Mouse (Mus musculus): ENCODE results near the gene Gpr142. TPM values are rescaled to one million over a fixed set of nuclear protein-coding genes. Genes with fewer than 3 reads are reported as not detected.

The Gpr142 gene
- not detected in 2 replicates for polyA plus RNA-seq (2015; fragmentation: Nextera tagmentation; extraction: Ambion mirVana)

GRCm38 (mm10) chr11:114798624-114799023 is at the start of gene Gpr142:
Gene Gpr142, plus strand, starts transcription at chr11:114798924.

GRCm38 (mm10) chr11:114764820-114765818 is 33.6 kb upstream of the Gpr142 start, which contains the start of gene Kif19a:
Gene Kif19a, plus strand, starts transcription at chr11:114765388.

GRCm38 (mm10) chr11:114795848-114796322 is 2.8 kb upstream of the Gpr142 start, which contains the start of gene Btbd17:
Gene Btbd17, minus strand, starts transcription at chr11:114795945.

GRCm38 (mm10) chr11:114850452-114851268 is 51.9 kb downstream of the Gpr142 start, which contains the start of gene Gprc5c:
Gene Gprc5c, plus strand, starts transcription at chr11:114851152.

Other genes with a start within 250 kb of the Gpr142 start
- gene Rpl38, start 130.4 kb upstream of the Gpr142 start, polyA plus RNA-seq (2015; fragmentation: Nextera tagmentation; extraction: Ambion mirVana) = 1,685 and 2,720 TPM in 2 replicates
- gene Ttyh2, start 123.5 kb upstream of the Gpr142 start, polyA plus RNA-seq (2015; fragmentation: Nextera tagmentation; extraction: Ambion mirVana) = 38.1 and 95.6 TPM in 2 replicates
- gene Dnaic2, start 71.5 kb upstream of the Gpr142 start, polyA plus RNA-seq (2015; fragmentation: Nextera tagmentation; extraction: Ambion mirVana) = 1.1 and 2.8 TPM in 2 replicates
- gene Kif19a, start 33.5 kb upstream of the Gpr142 start, polyA plus RNA-seq (2015; fragmentation: Nextera tagmentation; extraction: Ambion mirVana) = 0.57 TPM in 2 replicates
- 0.15 and 0.24 TPM in 2 replicates for gene Btbd17, start 3.0 kb upstream of the Gpr142 start, polyA plus RNA-seq (2015; fragmentation: Nextera tagmentation; extraction: Ambion mirVana)
- gene Gprc5c, start 52.2 kb downstream of the Gpr142 start, polyA plus RNA-seq (2015; fragmentation: Nextera tagmentation; extraction: Ambion mirVana) = 7.5 and 9.6 TPM in 2 replicates
- 3.9 and 5.4 TPM in 2 replicates for gene Cd300a, start 91.1 kb downstream of the Gpr142 start, polyA plus RNA-seq (2015; fragmentation: Nextera tagmentation; extraction: Ambion mirVana)
- gene Cd300lb, start 135.5 kb downstream of the Gpr142 start, polyA plus RNA-seq (2015; fragmentation: Nextera tagmentation; extraction: Ambion mirVana) = 0.68 and 0.81 TPM in 2 replicates
- not detected in 2 replicates for gene Cd300c, start 170.2 kb downstream of the Gpr142 start, polyA plus RNA-seq (2015; fragmentation: Nextera tagmentation; extraction: Ambion mirVana)
- gene Cd300ld, start 191.0 kb downstream of the Gpr142 start, polyA plus RNA-seq (2015; fragmentation: Nextera tagmentation; extraction: Ambion mirVana) = 0.95 and 1.3 TPM in 2 replicates
- 8.8 and 8.9 TPM in 2 replicates for gene Cd300c2, start 203.0 kb downstream of the Gpr142 start, polyA plus RNA-seq (2015; fragmentation: Nextera tagmentation; extraction: Ambion mirVana)
- gene Cd300ld2, start 217.3 kb downstream of the Gpr142 start, polyA plus RNA-seq (2015; fragmentation: Nextera tagmentation; extraction: Ambion mirVana) = 0.93 TPM in 1 of 2 replicates, not detected in the other
- gene Cd300ld4, start 228.1 kb downstream of the Gpr142 start, polyA plus RNA-seq (2015; fragmentation: Nextera tagmentation; extraction: Ambion mirVana) = 0.21 TPM in 1 of 2 replicates, not detected in the other
- gene Cd300ld5, start 238.8 kb downstream of the Gpr142 start, polyA plus RNA-seq (2015; fragmentation: Nextera tagmentation; extraction: Ambion mirVana) = 0.46 TPM in 1 of 2 replicates, not detected in the other
- not detected in 2 replicates for gene Cd300ld3, start 249.5 kb downstream of the Gpr142 start, polyA plus RNA-seq (2015; fragmentation: Nextera tagmentation; extraction: Ambion mirVana)